Mouse (Mus musculus): Measurements from ENCODE around the gene Grik3. TPM values are rescaled to one million over a fixed set of nuclear protein-coding genes. Genes with fewer than 3 reads are reported as not detected.

Grik3 gene
- polyA plus RNA-seq, 1 experiment = 0.21 TPM

DNA sequence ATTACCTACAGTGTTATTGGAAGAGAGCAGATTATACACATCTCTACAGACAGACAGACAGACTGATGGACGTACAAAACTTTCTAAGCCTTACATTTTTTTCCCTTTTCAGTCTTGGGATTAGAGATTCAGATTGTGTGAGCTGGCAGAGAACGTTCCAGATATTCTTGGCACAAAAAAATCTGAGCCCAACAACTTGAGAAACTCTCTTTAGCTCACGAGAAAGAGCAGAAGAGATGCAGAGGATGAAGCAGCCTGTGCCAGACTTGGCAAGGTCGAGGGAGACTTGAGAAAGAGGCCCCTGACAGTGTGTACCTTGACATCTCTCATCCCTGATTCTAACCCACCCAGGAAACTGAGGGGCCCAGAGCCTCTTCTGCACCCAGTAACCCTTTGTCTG, 15.6 kb upstream of the Grik3 start:
- TF ChIP-seq CTCF (IDR thresholded peaks at IDR 0.05; ENCODE audit: borderline replicate concordance, insufficient read depth, low read length) (no peak), POLR2A (IDR thresholded peaks at IDR 0.05; ENCODE audit: low read depth, low read length) (no peak)

DNA sequence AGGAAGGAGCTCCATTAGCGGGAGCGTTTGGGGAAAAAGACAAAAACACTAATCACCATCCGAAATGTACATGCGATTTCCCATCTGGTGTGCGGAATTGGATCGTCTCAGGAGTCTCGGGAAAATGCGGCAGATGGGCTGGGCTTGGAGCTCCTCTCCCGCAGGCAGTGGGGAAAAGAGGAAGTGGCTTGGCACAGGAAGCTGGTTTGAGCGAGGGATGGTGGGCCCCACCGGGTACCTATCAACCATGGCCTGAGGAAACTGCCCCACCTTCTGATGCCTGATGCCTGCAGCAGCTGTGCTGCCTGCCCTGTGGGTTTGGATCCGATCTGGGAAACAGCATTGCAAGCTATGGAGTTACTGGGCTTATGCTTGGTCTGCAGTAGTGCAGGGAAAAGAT, 12.4 kb upstream of the Grik3 start:
- TF ChIP-seq POLR2A (IDR thresholded peaks at IDR 0.05; ENCODE audit: low read depth, low read length) = no peak
- no peak for TF ChIP-seq CTCF (IDR thresholded peaks at IDR 0.05; ENCODE audit: borderline replicate concordance, insufficient read depth, low read length)
- Histone ChIP-seq H3K4me1 (ENCODE audit: control insufficient read depth, insufficient read depth, low read length) (no peaks in the 10 kb centered on the region), H3K27ac (ENCODE audit: insufficient read depth, low read length) (no peak overlapping the region), H3K4me3 (ENCODE audit: insufficient read depth, low read length) (no peak overlapping the region)

More for the DNA sequence above, 15.6 kb upstream of the Grik3 start:
- no peak overlapping the region for H3K27ac ChIP-seq (ENCODE audit: insufficient read depth, low read length)
- H3K4me1 ChIP-seq (ENCODE audit: control insufficient read depth, insufficient read depth, low read length) = no peaks in the 10 kb centered on the region
- H3K4me3 ChIP-seq (ENCODE audit: insufficient read depth, low read length) = no peak overlapping the region

DNA sequence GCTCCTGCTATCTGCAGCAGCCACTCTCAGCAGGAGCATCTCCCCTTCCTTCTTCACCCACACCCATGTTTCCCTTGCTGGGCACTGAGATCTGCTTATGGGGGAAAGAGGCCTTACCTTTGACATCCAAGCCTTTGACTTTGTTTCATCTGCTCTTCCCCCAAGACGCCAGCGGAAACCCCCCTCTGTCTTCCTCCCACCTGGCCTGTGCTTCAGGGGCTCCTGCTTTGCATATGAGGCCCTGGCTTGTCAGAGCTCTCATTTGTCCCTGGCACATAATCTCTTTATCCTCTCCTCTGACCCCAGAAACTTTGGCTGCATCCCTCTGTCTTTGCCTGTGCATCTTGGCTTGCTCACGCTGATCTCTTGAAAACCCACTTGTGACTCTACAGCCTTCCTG, 9.2 kb upstream of the Grik3 start:
- TF ChIP-seq POLR2A (IDR thresholded peaks at IDR 0.05; ENCODE audit: low read depth, low read length) (no peak), CTCF (IDR thresholded peaks at IDR 0.05; ENCODE audit: borderline replicate concordance, insufficient read depth, low read length) (no peak)
- H3K4me3 ChIP-seq (ENCODE audit: insufficient read depth, low read length) = no peak overlapping the region
- H3K27ac ChIP-seq (ENCODE audit: insufficient read depth, low read length) = no peak overlapping the region
- H3K4me1 ChIP-seq (ENCODE audit: control insufficient read depth, insufficient read depth, low read length) = no peaks in the 10 kb centered on the region

DNA sequence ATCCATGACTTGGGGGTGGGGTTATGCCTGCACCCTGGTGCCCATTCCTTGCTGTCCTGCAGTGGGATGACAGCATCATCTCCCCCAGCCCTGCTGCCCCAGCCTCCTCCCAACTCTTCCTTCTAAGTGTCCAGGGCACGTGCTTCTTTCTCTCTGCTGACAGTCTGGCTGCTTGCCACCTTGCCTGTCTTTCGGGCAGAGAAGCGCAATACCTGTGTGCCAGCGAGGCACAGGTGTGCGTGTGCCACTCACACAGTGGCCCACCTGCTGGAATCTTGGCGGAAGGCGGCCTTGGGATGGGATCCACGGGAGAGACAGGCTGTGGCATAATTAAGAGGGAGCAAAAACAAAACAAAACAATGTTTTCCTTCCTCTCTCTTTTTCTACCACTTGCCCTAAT, 6.4 kb upstream of the Grik3 start:
- TF ChIP-seq CTCF (IDR thresholded peaks at IDR 0.05; ENCODE audit: borderline replicate concordance, insufficient read depth, low read length) = no peak
- TF ChIP-seq POLR2A (IDR thresholded peaks at IDR 0.05; ENCODE audit: low read depth, low read length) = no peak
- Histone ChIP-seq H3K4me1 (ENCODE audit: control insufficient read depth, insufficient read depth, low read length) (no peaks in the 10 kb centered on the region), H3K4me3 (ENCODE audit: insufficient read depth, low read length) (no peak overlapping the region), H3K27ac (ENCODE audit: insufficient read depth, low read length) (no peak overlapping the region)

- Histone ChIP-seq H3K4me1 (ENCODE audit: control insufficient read depth, insufficient read depth, low read length) (no peaks in the 10 kb centered on the region), H3K27ac (ENCODE audit: insufficient read depth, low read length) (no peak overlapping the region), H3K4me3 (ENCODE audit: insufficient read depth, low read length) (no peak overlapping the region)
- TF ChIP-seq CTCF (IDR thresholded peaks at IDR 0.05; ENCODE audit: borderline replicate concordance, insufficient read depth, low read length) (no peak), POLR2A (IDR thresholded peaks at IDR 0.05; ENCODE audit: low read depth, low read length) (no peak)
These were observed 4.9 kb upstream of the Grik3 start for GRCm38 (mm10) chr4:125485416-125486239.

DNA sequence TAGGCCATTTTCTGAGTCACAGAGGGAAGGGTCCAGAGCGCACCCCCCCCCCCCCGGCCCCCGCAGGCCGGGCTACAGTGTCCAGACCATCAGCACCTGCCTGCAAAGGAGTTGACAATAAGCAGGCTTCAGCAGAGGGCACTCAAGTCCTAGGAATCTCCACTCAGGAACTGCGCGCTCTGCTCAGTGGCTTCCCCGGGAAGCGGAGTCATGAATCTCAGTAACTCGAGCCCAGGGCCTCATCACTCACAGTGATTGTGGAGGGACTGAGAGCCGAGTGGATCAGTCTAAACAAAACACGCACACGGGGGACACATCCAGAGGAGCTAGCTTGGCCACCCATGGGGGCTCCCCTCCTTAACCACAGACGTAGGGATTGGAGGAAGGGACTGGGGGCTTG, 3.9 kb upstream of the Grik3 start:
- Histone ChIP-seq H3K4me3 (ENCODE audit: insufficient read depth, low read length) (no peak overlapping the region), H3K4me1 (ENCODE audit: control insufficient read depth, insufficient read depth, low read length) (no peaks in the 10 kb centered on the region), H3K27ac (ENCODE audit: insufficient read depth, low read length) (no peak overlapping the region)
- TF ChIP-seq CTCF (IDR thresholded peaks at IDR 0.05; ENCODE audit: borderline replicate concordance, insufficient read depth, low read length) = no peak

DNA sequence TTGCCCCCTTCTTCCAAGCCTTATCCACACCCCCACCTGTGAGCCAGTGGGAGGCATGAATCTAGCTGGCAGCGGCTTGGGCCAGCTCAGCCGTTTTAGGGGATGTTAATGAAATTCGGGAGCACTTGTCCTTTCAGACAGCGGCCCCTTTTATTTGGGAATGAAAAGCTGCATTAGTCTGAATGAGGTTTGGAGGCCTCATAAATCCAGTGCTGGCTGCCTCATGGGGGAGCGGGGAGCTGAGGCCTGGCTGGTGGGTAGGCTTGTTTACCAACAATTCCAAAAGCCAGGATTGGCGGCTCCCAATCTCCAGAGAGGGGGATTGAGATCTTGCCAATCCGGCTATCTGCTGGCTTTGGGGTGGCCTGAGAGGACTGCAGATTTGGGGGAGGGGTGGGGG, 3.5 kb upstream of the Grik3 start:
- no peak overlapping the region for H3K4me3 ChIP-seq (ENCODE audit: insufficient read depth, low read length)
- no peaks in the 10 kb centered on the region for H3K4me1 ChIP-seq (ENCODE audit: control insufficient read depth, insufficient read depth, low read length)
- no peak for TF ChIP-seq POLR2A (IDR thresholded peaks at IDR 0.05; ENCODE audit: low read depth, low read length)
- no peak for TF ChIP-seq CTCF (IDR thresholded peaks at IDR 0.05; ENCODE audit: borderline replicate concordance, insufficient read depth, low read length)
- no peak overlapping the region for H3K27ac ChIP-seq (ENCODE audit: insufficient read depth, low read length)

DNA sequence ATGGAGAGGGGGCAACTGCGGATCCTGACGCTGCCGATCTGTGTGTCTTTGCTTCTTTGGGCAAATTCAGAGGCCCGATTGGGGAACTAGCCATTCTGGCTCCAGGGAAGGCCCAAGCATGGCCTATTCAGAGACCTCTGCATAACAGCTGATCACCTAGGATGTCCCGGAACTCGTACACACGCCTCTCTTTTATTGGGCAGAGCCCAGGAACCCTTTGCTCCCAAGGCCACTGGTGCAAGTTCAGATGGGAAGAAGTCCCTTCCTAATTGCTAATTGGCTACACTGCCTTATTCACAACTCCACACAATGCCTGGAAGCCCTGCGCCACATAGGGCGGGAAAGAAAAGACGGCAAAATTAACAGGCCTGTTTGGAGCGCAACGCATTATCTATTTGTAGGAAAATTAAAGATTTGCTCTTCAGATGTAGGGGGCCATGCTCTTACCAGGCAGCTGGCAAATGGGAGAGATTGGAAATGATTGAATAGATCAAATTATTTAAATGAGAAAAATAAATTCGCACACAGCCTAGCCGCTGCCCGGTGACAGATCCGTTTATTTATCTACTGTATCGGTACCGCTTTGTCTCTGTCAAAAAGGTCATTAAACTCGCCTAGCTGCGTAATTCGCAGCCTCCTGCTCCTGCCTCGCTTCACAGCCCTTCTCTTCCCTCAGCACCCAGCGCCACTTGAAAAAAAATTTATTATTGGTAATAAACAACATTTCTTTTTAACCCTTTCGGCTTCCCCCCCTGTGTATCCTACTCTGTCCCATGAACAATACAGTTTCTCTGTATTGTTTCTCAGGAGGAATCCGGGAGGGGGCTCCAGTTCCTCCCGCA, 1.5 kb upstream of the Grik3 start:
- Histone ChIP-seq H3K27ac (ENCODE audit: insufficient read depth, low read length) (no peak overlapping the region), H3K4me1 (ENCODE audit: control insufficient read depth, insufficient read depth, low read length) (no peaks in the 10 kb centered on the region), H3K4me3 (ENCODE audit: insufficient read depth, low read length) (no peak overlapping the region)
- TF ChIP-seq POLR2A (IDR thresholded peaks at IDR 0.05; ENCODE audit: low read depth, low read length) = no peak
- no peak for TF ChIP-seq CTCF (IDR thresholded peaks at IDR 0.05; ENCODE audit: borderline replicate concordance, insufficient read depth, low read length)

DNA sequence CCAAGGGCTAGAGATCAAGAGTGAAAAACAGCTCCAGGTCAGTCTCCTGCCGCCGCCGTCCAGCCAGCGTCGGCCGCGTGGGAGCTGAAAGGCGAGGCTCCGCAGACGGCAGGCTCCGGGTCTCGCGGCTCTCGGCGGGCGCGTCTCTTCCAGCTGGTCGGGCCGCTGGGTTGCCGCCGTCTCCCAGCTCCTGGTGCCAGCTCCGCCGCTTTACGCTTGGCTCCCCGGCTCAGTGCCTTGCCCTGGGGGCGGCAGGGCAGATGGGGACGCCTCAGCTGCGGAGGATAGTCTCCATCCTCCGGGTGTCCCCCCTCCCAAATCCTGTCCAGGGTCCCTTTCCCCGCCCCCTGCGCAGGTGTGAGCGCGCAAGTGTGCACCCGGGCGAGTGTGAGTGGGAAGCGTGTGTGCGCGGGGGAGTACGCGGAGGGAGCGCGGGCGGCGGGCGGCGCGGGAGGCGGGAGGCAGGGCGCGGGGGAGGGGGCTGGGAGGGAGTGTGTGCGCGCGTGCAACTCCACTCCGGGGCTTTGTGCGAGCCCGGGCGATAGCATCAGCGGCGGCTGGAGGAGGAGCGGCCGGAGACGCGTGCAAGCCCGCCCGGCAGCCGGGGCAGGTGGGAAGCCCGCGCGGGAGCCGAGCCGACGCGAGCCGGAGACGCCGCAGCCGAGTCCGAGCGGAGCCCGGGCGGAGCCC, 454 bp upstream of the Grik3 start:
- Histone ChIP-seq H3K4me1 (ENCODE audit: control insufficient read depth, insufficient read depth, low read length) (no peaks in the 10 kb centered on the region), H3K4me3 (ENCODE audit: insufficient read depth, low read length) (no peak overlapping the region), H3K27ac (ENCODE audit: insufficient read depth, low read length) (no peak overlapping the region)
- TF ChIP-seq CTCF (IDR thresholded peaks at IDR 0.05; ENCODE audit: borderline replicate concordance, insufficient read depth, low read length) (no peak), POLR2A (IDR thresholded peaks at IDR 0.05; ENCODE audit: low read depth, low read length) (no peak)

All from embryonic fibroblast, embryonic 13.5 days (primary cell).